Mouse (Mus musculus) cerebellum, adult 2 months (tissue): ENCODE data around the gene Hcst.

ENCODE experiments used
- CTCF ChIP-seq: fragments of 200-500 bp; IDR thresholded peaks from 2 replicates; pipeline ENCODE4 v1.5.1; 2011; ENCODE audit warnings: low read depth, mild to moderate bottlenecking, control low read depth, low read length, moderate library complexity, borderline replicate concordance; ENCODE audit not compliant: insufficient read depth
- POLR2A ChIP-seq: fragments of 200-500 bp; IDR thresholded peaks from 2 replicates; pipeline ENCODE4 v1.6.1; 2011; ENCODE audit warnings: low read length, control low read depth, borderline replicate concordance; ENCODE audit not compliant: insufficient read depth

- TF ChIP-seq CTCF (no peak), POLR2A (no peak)
Observed at GRCm38 (mm10) chr7:30464816-30465300, 45.2 kb upstream of the Hcst start.
